Mouse (Mus musculus) forebrain, embryonic 16.5 days (tissue): ENCODE results near the gene Meaf6. TPM values are rescaled to one million over a fixed set of nuclear protein-coding genes. Genes with fewer than 3 reads are reported as not detected.
A peak's percentile ranks its signal among the peaks of the same experiment; 100 is the strongest.

Source experiments
- ATAC-seq: fragments of 200-750 bp; cut with Nextera tagmentation; 2 replicates; pipeline ENCODE4 v1.8.0; 2017; ENCODE audit warnings: mild to moderate bottlenecking, moderate library complexity
- H3K27ac ChIP-seq: fragments of 300-500 bp; sonication (generic); 2 replicates; pipeline ENCODE4 v1.5.1; 2014; ENCODE audit warnings: low read length, control low read depth
- H3K27me3 ChIP-seq: fragments of 300-500 bp; sonication (generic); replicated peaks from 2 replicates; pipeline ENCODE4 v1.6.1; 2014; ENCODE audit warnings: low read length; ENCODE audit not compliant: control insufficient read depth, insufficient read depth
- H3K36me3 ChIP-seq: fragments of 300-500 bp; sonication (generic); 2 replicates; pipeline ENCODE4 v1.6.1; 2014; ENCODE audit not compliant: control insufficient read depth, insufficient read depth
- H3K4me1 ChIP-seq: fragments of 300-500 bp; sonication (generic); replicated peaks from 2 replicates; pipeline ENCODE4 v1.6.1; 2014; ENCODE audit warnings: low read length; ENCODE audit not compliant: control insufficient read depth, insufficient read depth
- H3K4me2 ChIP-seq: fragments of 300-500 bp; sonication (generic); 2 replicates; pipeline ENCODE4 v1.6.1; 2014; ENCODE audit warnings: mild to moderate bottlenecking, low read length, control low read depth
- H3K4me3 ChIP-seq: fragments of 300-500 bp; sonication (generic); replicated peaks from 2 replicates; pipeline ENCODE4 v1.5.1; 2014; ENCODE audit warnings: mild to moderate bottlenecking, low read length, control low read depth
- H3K9ac ChIP-seq: fragments of 300-500 bp; sonication (generic); replicated peaks from 2 replicates; pipeline ENCODE4 v1.6.1; 2014; ENCODE audit warnings: low read depth, low read length, control low read depth
- H3K9me3 ChIP-seq: fragments of 300-500 bp; sonication (generic); 2 replicates; pipeline ENCODE4 v1.6.1; 2016; ENCODE audit warnings: low read length; ENCODE audit not compliant: control insufficient read depth
- WGBS: fragments of 180-500 bp; shearing (Covaris S2); extraction: QIAGEN DNeasy Blood & Tissue Kit; methylation state at CpG from one replicate; pipeline ENCODE4 v1.1.7; 2014; 5-methylcytosine and 5-hydroxymethylcytosine counted together
- polyA plus RNA-seq: library from polyadenylated mRNA; unstranded; fragments of >200 nt; fragmentation: Nextera tagmentation; extraction: Ambion mirVana; gene quantifications from 2 replicates; pipeline ENCODE4 v1.2.1, GENCODE M21; 2015

Gene Meaf6
- polyA plus RNA-seq, 1 experiment from 2014 or later, result 154 TPM

- ATAC-seq, result no peak
- peak overlapping the region; percentile 23; the same call in 1 of the 2 replicates for H3K9ac ChIP-seq
- H3K4me2 ChIP-seq, result no peak overlapping the region
- no peaks in the 10 kb centered on the region for H3K9me3 ChIP-seq
- H3K4me3 ChIP-seq, result no peak overlapping the region
- H3K27ac ChIP-seq, result no peak overlapping the region
- H3K36me3 ChIP-seq, result no peaks in the 10 kb centered on the region
- peaks cover 15% of the 10 kb centered on the region for H3K4me1 ChIP-seq
- no peaks in the 10 kb centered on the region; the same call in 1 of the 2 replicates for H3K27me3 ChIP-seq
- 63% methylated on average over 10 of the region's 10 CpGs for WGBS
These were observed 76.0 kb downstream of the Meaf6 start for GRCm38 (mm10) chr4:125160951-125161331.

- WGBS, result 33% methylated on average over 8 of the region's 8 CpGs
- Histone ChIP-seq H3K9me3 (no peaks in the 10 kb centered on the region), H3K9ac (no peak overlapping the region), H3K27me3 (no peaks in the 10 kb centered on the region; the same call in 1 of the 2 replicates), H3K36me3 (no peaks in the 10 kb centered on the region), H3K4me1 (peaks cover 15% of the 10 kb centered on the region), H3K4me2 (no peak overlapping the region), H3K27ac (no peak overlapping the region), H3K4me3 (no peak overlapping the region)
- no peak for ATAC-seq
These were observed 76.5 kb downstream of the Meaf6 start for GRCm38 (mm10) chr4:125161392-125161791.

DNA sequence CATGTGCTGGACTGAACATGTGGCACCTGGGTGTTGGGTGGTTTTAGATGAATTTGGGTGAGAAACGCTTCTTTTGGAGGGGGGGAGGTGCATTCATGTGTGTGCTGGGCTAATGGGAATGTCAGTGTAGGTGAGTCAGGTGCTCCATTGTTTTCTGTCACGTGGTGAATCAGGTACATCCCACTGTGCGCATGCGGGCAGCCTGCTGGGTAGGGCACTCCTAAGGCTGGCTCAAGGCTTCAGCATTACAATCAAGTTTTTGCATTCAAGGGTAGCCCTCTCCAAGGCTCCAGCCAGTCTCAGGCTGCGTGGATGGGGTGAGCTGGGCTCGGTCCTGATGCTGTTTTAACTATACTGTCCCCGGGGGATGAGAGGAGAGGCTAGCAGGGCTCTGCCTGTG is 77.8 kb downstream of the Meaf6 start:
- Histone ChIP-seq H3K4me3 (no peak overlapping the region), H3K27me3 (no peaks in the 10 kb centered on the region; the same call in 1 of the 2 replicates), H3K27ac (no peak overlapping the region), H3K36me3 (no peaks in the 10 kb centered on the region), H3K4me2 (no peak overlapping the region), H3K9me3 (no peaks in the 10 kb centered on the region), H3K9ac (no peak overlapping the region), H3K4me1 (peaks cover 15% of the 10 kb centered on the region)
- no peak for ATAC-seq
- 60% methylated on average over 7 of the region's 7 CpGs for WGBS

Other genes with a start within 250 kb of the Meaf6 start
- 50.3 and 51.2 TPM in 2 replicates for gene Yrdc, start 234.5 kb upstream of the Meaf6 start, polyA plus RNA-seq
- 65.1 and 75.2 TPM in 2 replicates for gene 1110065P20Rik, start 233.9 kb upstream of the Meaf6 start, polyA plus RNA-seq
- gene Maneal, start 223.0 kb upstream of the Meaf6 start, polyA plus RNA-seq, result 8.3 and 11.0 TPM in 2 replicates
- 1.2 and 2.7 TPM in 2 replicates for gene Epha10, start 204.2 kb upstream of the Meaf6 start, polyA plus RNA-seq
- 17.1 and 17.2 TPM in 2 replicates for gene 9930104L06Rik, start 148.1 kb upstream of the Meaf6 start, polyA plus RNA-seq
- 70.0 and 76.6 TPM in 2 replicates for gene Cdca8, start 145.8 kb upstream of the Meaf6 start, polyA plus RNA-seq
- 1.1 and 1.3 TPM in 2 replicates for gene Rspo1, start 98.7 kb upstream of the Meaf6 start, polyA plus RNA-seq
- gene Gnl2, start 68.5 kb upstream of the Meaf6 start, polyA plus RNA-seq, result 101 and 107 TPM in 2 replicates
- gene Dnali1, start 19.4 kb upstream of the Meaf6 start, polyA plus RNA-seq, result 0.41 and 0.51 TPM in 2 replicates
- gene Snip1, start 18.5 kb upstream of the Meaf6 start, polyA plus RNA-seq, result 27.3 and 29.7 TPM in 2 replicates
- 0.13 TPM in 1 of 2 replicates, not detected in the other for gene Zc3h12a, start 42.7 kb downstream of the Meaf6 start, polyA plus RNA-seq